13 mouse cellular contexts compared by ENCODE assay signal in the genomic region with DNA sequence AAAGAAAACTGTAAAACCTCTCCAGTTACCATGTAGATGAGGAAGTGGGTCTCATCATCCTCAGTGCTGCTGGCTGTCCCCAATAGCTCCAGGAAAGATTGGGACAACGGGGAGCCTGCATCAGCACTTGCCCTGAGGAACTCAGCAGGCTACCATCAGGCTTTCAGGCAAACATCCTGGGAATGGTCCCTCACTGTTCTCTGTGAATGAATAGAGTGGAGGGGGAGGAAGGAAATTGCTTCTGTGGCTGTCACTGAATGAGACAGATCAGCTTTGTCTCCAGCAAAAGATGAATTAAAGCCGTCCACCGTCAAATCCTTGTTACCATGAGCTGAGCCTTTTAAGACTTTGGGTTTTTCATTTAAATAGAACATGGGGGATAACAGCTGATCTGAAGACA.
DNase-seq lines count a peak whose midpoint lies in the region; ATAC-seq lines count a peak whose summit lies in the region.
"Had no signal": no experiment of that assay in that cellular context is flagged by ENCODE, and none has a peak within 500 bp of the region (broad histone marks: within the 10 kb centered on the region; RNA-seq: fewer than 3 reads in every experiment).

No protein-coding gene starts in this region.

- H3K4me3 ChIP-seq in embryonic facial prominence, embryonic 11.5 days (ENCODE audit: low read depth, low read length), result no peak overlapping the region
- H3K4me3 ChIP-seq in embryonic facial prominence, embryonic 10.5 days, result no peak overlapping the region
- H3K4me3 ChIP-seq in hindbrain, embryonic 10.5 days, result no peak overlapping the region
- H3K4me3 ChIP-seq in midbrain, embryonic 12.5 days, result no peak overlapping the region
- no peak overlapping the region for H3K4me3 ChIP-seq in liver, embryonic 12.5 days
- H3K4me3 ChIP-seq: heart, embryonic 13.5 days; liver, embryonic 13.5 days had no signal

- 7% methylated on average over 3 of the region's 3 CpGs for WGBS in embryonic facial prominence, embryonic 11.5 days
- WGBS in embryonic facial prominence, embryonic 10.5 days, result 7% methylated on average over 3 of the region's 3 CpGs
- WGBS in hindbrain, embryonic 10.5 days, result 7% methylated on average over 3 of the region's 3 CpGs
- WGBS in midbrain, embryonic 12.5 days, result 3% methylated on average over 3 of the region's 3 CpGs
- WGBS in liver, embryonic 12.5 days (ENCODE audit: insufficient replicate concordance), result 33% methylated on average over 3 of the region's 3 CpGs

- H3K9me3 ChIP-seq in embryonic facial prominence, embryonic 11.5 days (replicated peaks; ENCODE audit: control insufficient read depth, low read length), result no peaks in the 10 kb centered on the region
- H3K9me3 ChIP-seq in embryonic facial prominence, embryonic 10.5 days, result no peaks in the 10 kb centered on the region
- H3K9me3 ChIP-seq in hindbrain, embryonic 10.5 days, result no peaks in the 10 kb centered on the region
- no peaks in the 10 kb centered on the region for H3K9me3 ChIP-seq in midbrain, embryonic 12.5 days
- H3K9me3 ChIP-seq in liver, embryonic 12.5 days (replicated peaks), result no peaks in the 10 kb centered on the region
- H3K9me3 ChIP-seq: heart, embryonic 13.5 days; liver, embryonic 13.5 days had no signal

- no peaks in the 10 kb centered on the region for H3K4me1 ChIP-seq in embryonic facial prominence, embryonic 11.5 days (ENCODE audit: control insufficient read depth, insufficient read depth, low read length)
- H3K4me1 ChIP-seq in embryonic facial prominence, embryonic 10.5 days, result peaks cover 4% of the 10 kb centered on the region; the same call in 1 of the 2 replicates
- H3K4me1 ChIP-seq in hindbrain, embryonic 10.5 days (replicated peaks), result peaks cover 43% of the 10 kb centered on the region
- peaks cover 19% of the 10 kb centered on the region for H3K4me1 ChIP-seq in midbrain, embryonic 12.5 days
- no peaks in the 10 kb centered on the region for H3K4me1 ChIP-seq in liver, embryonic 12.5 days
- H3K4me1 ChIP-seq: liver, embryonic 13.5 days had no signal

- H3K4me2 ChIP-seq in embryonic facial prominence, embryonic 11.5 days (ENCODE audit: low read depth, low read length), result no peak overlapping the region
- peak overlapping the region; percentile 1; the same call in 1 of the 2 replicates for H3K4me2 ChIP-seq in midbrain, embryonic 12.5 days (replicated peaks)
- no peak overlapping the region for H3K4me2 ChIP-seq in liver, embryonic 12.5 days
- H3K4me2 ChIP-seq: heart, embryonic 13.5 days; liver, embryonic 13.5 days had no signal

- no peak for DNase-seq in embryonic facial prominence, embryonic 11.5 days (ENCODE audit: low spot score)
- no peak for DNase-seq in embryonic facial prominence, embryonic 10.5 days (ENCODE audit: low spot score)
- DNase-seq in embryo, embryonic 10 days (ENCODE audit: low spot score), result peak; percentile 35
- DNase-seq in hindbrain, embryonic 10.5 days (ENCODE audit: low spot score), result peak; percentile 40
- DNase-seq in spleen, postnatal 10 days (ENCODE audit: low spot score in 2 of 2), result no peak
- DNase-seq: adrenal gland, postnatal 10 days; layer of hippocampus, adult 9-11 months; liver, embryonic 13.5 days; lung, postnatal 14 days had no signal

- H3K9ac ChIP-seq in embryonic facial prominence, embryonic 11.5 days (replicated peaks; ENCODE audit: low read length), result no peak overlapping the region
- H3K9ac ChIP-seq in midbrain, embryonic 12.5 days (replicated peaks), result no peak overlapping the region
- H3K9ac ChIP-seq in liver, embryonic 12.5 days, result no peak overlapping the region
- H3K9ac ChIP-seq: heart, embryonic 13.5 days; liver, embryonic 13.5 days had no signal

- H3K36me3 ChIP-seq in embryonic facial prominence, embryonic 11.5 days (replicated peaks; ENCODE audit: control insufficient read depth, insufficient read depth, low read depth, low read length), result no peaks in the 10 kb centered on the region
- no peaks in the 10 kb centered on the region for H3K36me3 ChIP-seq in embryonic facial prominence, embryonic 10.5 days (replicated peaks)
- H3K36me3 ChIP-seq in hindbrain, embryonic 10.5 days, result no peaks in the 10 kb centered on the region
- no peaks in the 10 kb centered on the region for H3K36me3 ChIP-seq in midbrain, embryonic 12.5 days
- no peaks in the 10 kb centered on the region for H3K36me3 ChIP-seq in liver, embryonic 12.5 days
- H3K36me3 ChIP-seq: heart, embryonic 13.5 days; liver, embryonic 13.5 days had no signal

- H3K27me3 ChIP-seq in embryonic facial prominence, embryonic 11.5 days (ENCODE audit: control insufficient read depth, insufficient read depth, low read length), result no peaks in the 10 kb centered on the region
- H3K27me3 ChIP-seq in embryonic facial prominence, embryonic 10.5 days (replicated peaks; ENCODE audit: low read depth, poor library complexity, severe bottlenecking), result no peaks in the 10 kb centered on the region
- H3K27me3 ChIP-seq in hindbrain, embryonic 10.5 days (ENCODE audit: insufficient read depth, poor library complexity, severe bottlenecking), result no peaks in the 10 kb centered on the region
- H3K27me3 ChIP-seq in midbrain, embryonic 12.5 days, result no peaks in the 10 kb centered on the region
- H3K27me3 ChIP-seq in liver, embryonic 12.5 days (replicated peaks), result no peaks in the 10 kb centered on the region
- H3K27me3 ChIP-seq: heart, embryonic 13.5 days; liver, embryonic 13.5 days had no signal

- 0 out of 2 replicates have a peak, but pooled peaks have one; percentile 39 for ATAC-seq in embryonic facial prominence, embryonic 11.5 days (replicated peaks; ENCODE audit: insufficient number of reproducible peaks, low FRiP score, low TSS enrichment, low read depth)
- peak; percentile 63 for ATAC-seq in midbrain, embryonic 12.5 days (ENCODE audit: low FRiP score, low read depth)
- no peak for ATAC-seq in liver, embryonic 12.5 days
- no peak for ATAC-seq in megakaryocyte progenitor cell, adult 5-6 weeks (replicated peaks; ENCODE audit: poor library complexity)

- no peak overlapping the region for H3K27ac ChIP-seq in embryonic facial prominence, embryonic 11.5 days (replicated peaks; ENCODE audit: low read depth, low read length)
- H3K27ac ChIP-seq in embryonic facial prominence, embryonic 10.5 days (replicated peaks), result no peak overlapping the region
- H3K27ac ChIP-seq in hindbrain, embryonic 10.5 days, result peak overlapping the region; percentile 75
- H3K27ac ChIP-seq in midbrain, embryonic 12.5 days (replicated peaks), result 0 out of 2 replicates have a peak overlapping the region, but pooled peaks have one; percentile 20
- H3K27ac ChIP-seq in liver, embryonic 12.5 days, result no peak overlapping the region
- H3K27ac ChIP-seq: heart, embryonic 13.5 days; liver, embryonic 13.5 days had no signal

Comparison
In these comparisons a context has a peak if more than half of its experiments do, and no peak if none do; other contexts are left out.
1. ATAC-seq: peak in embryonic facial prominence, embryonic 11.5 days (single experiment) and midbrain, embryonic 12.5 days (single experiment); none in liver, embryonic 12.5 days (single experiment) and megakaryocyte progenitor cell, adult 5-6 weeks (single experiment).
2. DNase-seq: peak in embryo, embryonic 10 days (single experiment) and hindbrain, embryonic 10.5 days (single experiment); none in embryonic facial prominence, embryonic 11.5 days (single experiment), embryonic facial prominence, embryonic 10.5 days (single experiment) and spleen, postnatal 10 days (0 of 2).
3. H3K27ac ChIP-seq: peak in hindbrain, embryonic 10.5 days (single experiment) and midbrain, embryonic 12.5 days (single experiment); none in embryonic facial prominence, embryonic 11.5 days (single experiment), embryonic facial prominence, embryonic 10.5 days (single experiment) and liver, embryonic 12.5 days (single experiment).